Mouse (Mus musculus) spleen, adult 12 weeks (tissue): ENCODE measurements around the gene Tmem150c.
A peak's percentile ranks its signal among the peaks of the same experiment; 100 is the strongest.

ENCODE experiments used
- DNase-seq: peaks from one replicate; pipeline ENCODE4 v3.0.0; 2022; ENCODE audit warnings: low spot score

Gene Tmem150c

GRCm38 (mm10) chr5:100097967-100098366 is 61.6 kb downstream of the Tmem150c start:
- DNase-seq = no peak

- DNase-seq = no peak
Observed at GRCm38 (mm10) chr5:100096955-100097354, 62.7 kb downstream of the Tmem150c start.

- DNase-seq = no peak
Observed at GRCm38 (mm10) chr5:100091602-100092001, 68.0 kb downstream of the Tmem150c start.

- DNase-seq = no peak
Observed at GRCm38 (mm10) chr5:100091263-100091594, 68.4 kb downstream of the Tmem150c start.

- no peak for DNase-seq
Observed at GRCm38 (mm10) chr5:100090515-100091262, 68.9 kb downstream of the Tmem150c start.

GRCm38 (mm10) chr5:100085097-100085496 is 74.5 kb downstream of the Tmem150c start:
- no peak for DNase-seq

GRCm38 (mm10) chr5:100083953-100084562 is 75.5 kb downstream of the Tmem150c start:
- DNase-seq = no peak

GRCm38 (mm10) chr5:100082006-100082405 is 77.6 kb downstream of the Tmem150c start:
- no peak for DNase-seq

GRCm38 (mm10) chr5:100079931-100080275 is 79.7 kb downstream of the Tmem150c start:
- no peak for DNase-seq

- no peak for DNase-seq
Observed at GRCm38 (mm10) chr5:100079040-100079930, 80.3 kb downstream of the Tmem150c start.

GRCm38 (mm10) chr5:100074571-100074970 is 85.0 kb downstream of the Tmem150c start:
- no peak for DNase-seq

- no peak for DNase-seq
Observed at GRCm38 (mm10) chr5:100072557-100072956, 87.1 kb downstream of the Tmem150c start.

GRCm38 (mm10) chr5:100071541-100071940 is 88.1 kb downstream of the Tmem150c start:
- no peak for DNase-seq

GRCm38 (mm10) chr5:100070255-100070654 is 89.4 kb downstream of the Tmem150c start:
- peak; percentile 63 for DNase-seq

GRCm38 (mm10) chr5:100069526-100069925 is 90.1 kb downstream of the Tmem150c start:
- DNase-seq = no peak

- no peak for DNase-seq
Observed at GRCm38 (mm10) chr5:100067579-100067978, 92.0 kb downstream of the Tmem150c start.

- no peak for DNase-seq
Observed at GRCm38 (mm10) chr5:100060876-100061275, 98.7 kb downstream of the Tmem150c start.

GRCm38 (mm10) chr5:100059326-100059725 is 100.3 kb downstream of the Tmem150c start:
- DNase-seq = no peak

- no peak for DNase-seq
Observed at GRCm38 (mm10) chr5:100058729-100059128, 100.9 kb downstream of the Tmem150c start.

- no peak for DNase-seq
Observed at GRCm38 (mm10) chr5:100057461-100058209, 102.0 kb downstream of the Tmem150c start.

- DNase-seq = no peak
Observed at GRCm38 (mm10) chr5:100055866-100056369, 103.7 kb downstream of the Tmem150c start.
